Mouse (Mus musculus) stomach, postnatal 0 days (tissue): ENCODE data around the gene Mis18bp1.

Source experiments
- CTCF ChIP-seq: IDR thresholded peaks from 2 replicates; pipeline ENCODE4 v1.5.1; 2016; ENCODE audit warnings: antibody characterized with exemption, low read depth, mild to moderate bottlenecking, moderate library complexity
- EP300 ChIP-seq: optimal IDR thresholded peaks from 2 replicates; pipeline ENCODE3; 2016; ENCODE audit warnings: antibody characterized with exemption

GRCm38 (mm10) chr12:65118968-65119367 lies 53.4 kb downstream of the Mis18bp1 start:
- no peak for TF ChIP-seq CTCF
- no peak for TF ChIP-seq EP300
